Mouse (Mus musculus) hindbrain, embryonic 11.5 days (tissue): ENCODE results near the gene Adcy5. TPM values are rescaled to one million over a fixed set of nuclear protein-coding genes. Genes with fewer than 3 reads are reported as not detected.

ENCODE experiments used
- ATAC-seq: fragments of 200-750 bp; cut with Nextera tagmentation; 2 replicates; pipeline ENCODE4 v1.8.0; 2017; ENCODE audit warnings: mild to moderate bottlenecking, moderate TSS enrichment, moderate library complexity; ENCODE audit not compliant: low FRiP score
- DNase-seq: peaks from one replicate; pipeline ENCODE4 v3.0.0-alpha.2; 2015; ENCODE audit warnings: low spot score
- H3K27ac ChIP-seq: fragments of 300-500 bp; sonication (generic); 2 replicates; pipeline ENCODE4 v1.5.1; 2014; ENCODE audit warnings: mild to moderate bottlenecking, low read depth, low read length
- H3K27me3 ChIP-seq: fragments of 300-500 bp; sonication (generic); 2 replicates; pipeline ENCODE4 v1.6.1; 2014; ENCODE audit warnings: mild to moderate bottlenecking, low read length, moderate library complexity, mixed read lengths; ENCODE audit not compliant: control insufficient read depth, insufficient read depth
- H3K36me3 ChIP-seq: fragments of 300-500 bp; sonication (generic); 2 replicates; pipeline ENCODE4 v1.6.1; 2014; ENCODE audit warnings: mild to moderate bottlenecking, low read length, moderate library complexity, mixed read lengths; ENCODE audit not compliant: control insufficient read depth, insufficient read depth
- H3K4me1 ChIP-seq: fragments of 300-500 bp; sonication (generic); replicated peaks from 2 replicates; pipeline ENCODE4 v1.6.1; 2014; ENCODE audit warnings: low read length, mixed read lengths; ENCODE audit not compliant: control insufficient read depth, insufficient read depth
- H3K4me2 ChIP-seq: fragments of 300-500 bp; sonication (generic); replicated peaks from 2 replicates; pipeline ENCODE4 v1.6.1; 2014; ENCODE audit warnings: mild to moderate bottlenecking, low read depth, low read length
- H3K4me3 ChIP-seq: fragments of 300-500 bp; sonication (generic); 2 replicates; pipeline ENCODE4 v1.5.1; 2014; ENCODE audit warnings: low read depth, low read length
- H3K9ac ChIP-seq: fragments of 300-500 bp; sonication (generic); 2 replicates; pipeline ENCODE4 v1.6.1; 2014; ENCODE audit warnings: low read depth, low read length
- H3K9me3 ChIP-seq: fragments of 300-500 bp; sonication (generic); 2 replicates; pipeline ENCODE4 v1.6.1; 2016; ENCODE audit warnings: low read length; ENCODE audit not compliant: control insufficient read depth
- WGBS: fragments of 180-500 bp; shearing (Covaris S2); extraction: QIAGEN DNeasy Blood & Tissue Kit; methylation state at CpG from one replicate; pipeline ENCODE4 v1.1.7; 2014; 5-methylcytosine and 5-hydroxymethylcytosine counted together
- polyA plus RNA-seq: library from polyadenylated mRNA; unstranded; fragments of >200 nt; fragmentation: Nextera tagmentation; extraction: Ambion mirVana; gene quantifications from 2 replicates; pipeline ENCODE4 v1.2.1, GENCODE M21; 2014

The Adcy5 gene
- polyA plus RNA-seq, 1 experiment from 2014 or later: 2.9 TPM

DNA sequence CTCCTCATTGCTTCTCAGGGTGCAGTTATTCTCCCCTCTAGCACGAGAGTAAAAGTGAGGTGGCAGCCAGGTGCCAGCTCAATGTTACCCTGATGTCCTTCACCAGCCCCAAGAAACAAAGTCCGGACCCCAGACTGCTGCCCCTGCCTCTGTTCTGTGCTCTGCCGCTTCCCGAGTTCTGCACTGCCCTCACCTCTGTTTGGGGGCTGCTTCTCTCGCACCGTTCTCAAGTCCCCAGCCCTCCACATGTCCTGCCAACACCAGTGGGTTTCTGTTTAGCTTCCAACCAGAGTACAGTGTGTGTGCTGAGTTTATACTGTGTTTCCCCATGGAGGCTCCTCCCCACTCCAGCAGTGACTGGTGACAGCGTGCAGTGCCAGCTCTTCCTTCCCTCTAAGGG lies 150.5 kb downstream of the Adcy5 start:
- no peak overlapping the region for H3K4me3 ChIP-seq
- no peak for DNase-seq
- H3K4me1 ChIP-seq: no peaks in the 10 kb centered on the region
- no peak overlapping the region for H3K27ac ChIP-seq
- no peaks in the 10 kb centered on the region for H3K9me3 ChIP-seq
- H3K36me3 ChIP-seq: no peaks in the 10 kb centered on the region
- 91% methylated on average over 7 of the region's 7 CpGs for WGBS
- H3K4me2 ChIP-seq: no peak overlapping the region
- H3K27me3 ChIP-seq: no peaks in the 10 kb centered on the region
- H3K9ac ChIP-seq: no peak overlapping the region
- no peak for ATAC-seq

DNA sequence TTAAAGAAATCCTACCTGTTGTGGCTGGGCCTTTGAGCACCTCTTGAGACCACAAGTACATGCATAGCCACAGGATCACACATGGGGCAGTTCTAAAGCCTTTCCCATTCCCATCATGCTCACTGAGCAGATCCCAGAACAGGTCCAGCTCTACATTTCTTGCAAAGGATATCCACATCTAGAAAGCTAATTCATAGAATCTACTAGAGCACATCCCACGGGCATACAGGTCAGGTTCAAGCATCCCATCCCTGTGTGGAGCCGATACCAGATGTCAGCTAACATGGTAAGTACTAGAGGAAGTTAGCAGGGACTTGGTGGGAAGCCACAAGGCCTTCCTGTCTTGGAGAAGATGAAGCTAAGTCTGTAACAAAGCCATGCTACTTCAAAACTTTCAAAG lies 152.0 kb downstream of the Adcy5 start:
- ATAC-seq: no peak

DNA sequence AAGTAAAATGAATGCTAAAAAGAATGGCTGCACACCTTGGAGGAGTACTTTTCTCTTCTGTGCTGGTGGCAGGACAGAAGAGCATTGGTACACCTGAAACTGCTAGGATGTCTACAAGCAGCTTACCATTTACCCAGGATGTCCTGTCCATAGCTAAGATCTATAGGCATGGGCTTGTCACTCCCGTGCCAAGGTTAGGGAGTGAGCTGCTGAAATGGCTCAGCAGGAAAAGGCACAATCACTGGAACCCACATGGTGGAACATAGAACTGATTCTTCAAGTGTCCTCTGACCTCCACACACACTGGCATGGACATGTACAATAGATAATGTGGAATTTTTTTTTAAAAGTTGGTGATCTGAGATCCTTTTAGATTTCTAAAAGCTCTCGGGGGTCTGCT lies 152.7 kb downstream of the Adcy5 start:
- H3K27me3 ChIP-seq: no peaks in the 10 kb centered on the region
- 0 out of 2 replicates have a peak, but pooled peaks cover 2% of the 10 kb centered on the region for H3K4me1 ChIP-seq
- ATAC-seq: no peak
- no peak overlapping the region for H3K4me2 ChIP-seq
- no peaks in the 10 kb centered on the region for H3K36me3 ChIP-seq
- H3K4me3 ChIP-seq: no peak overlapping the region
- no peak overlapping the region for H3K27ac ChIP-seq
- 92% methylated on average over 2 of the region's 2 CpGs for WGBS
- no peaks in the 10 kb centered on the region for H3K9me3 ChIP-seq
- H3K9ac ChIP-seq: no peak overlapping the region
- no peak for DNase-seq

More for the DNA sequence above, 152.0 kb downstream of the Adcy5 start:
- Histone ChIP-seq H3K36me3 (no peaks in the 10 kb centered on the region), H3K9ac (no peak overlapping the region), H3K4me1 (0 out of 2 replicates have a peak, but pooled peaks cover under 1% of the 10 kb centered on the region), H3K27ac (no peak overlapping the region), H3K27me3 (no peaks in the 10 kb centered on the region), H3K9me3 (no peaks in the 10 kb centered on the region), H3K4me2 (no peak overlapping the region), H3K4me3 (no peak overlapping the region)
- DNase-seq: no peak
- WGBS: 85% methylated on average over 2 of the region's 2 CpGs

DNA sequence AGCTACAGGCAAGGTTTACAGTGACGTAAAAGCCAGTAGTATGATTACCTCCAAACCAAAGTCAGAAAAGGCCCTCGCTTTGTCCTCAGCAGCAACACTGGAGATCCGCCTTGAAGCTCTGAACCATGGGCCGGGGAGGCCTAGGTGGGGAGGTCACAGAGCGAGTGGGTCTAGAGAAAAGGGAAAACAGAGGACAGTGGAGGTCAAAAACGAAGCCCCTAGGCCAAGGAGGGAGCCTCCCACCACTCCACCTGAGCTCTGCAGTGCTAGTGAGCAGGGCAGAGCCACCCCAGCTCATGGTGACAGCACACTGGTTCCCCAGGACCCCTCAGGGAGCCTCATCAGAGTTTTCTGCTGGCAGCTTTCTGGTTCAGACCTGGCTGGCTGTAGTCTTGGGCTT lies 153.3 kb downstream of the Adcy5 start:
- H3K27ac ChIP-seq: no peak overlapping the region
- no peak overlapping the region for H3K4me3 ChIP-seq
- H3K9ac ChIP-seq: no peak overlapping the region
- 87% methylated on average over 6 of the region's 6 CpGs for WGBS
- ATAC-seq: no peak
- H3K9me3 ChIP-seq: no peaks in the 10 kb centered on the region
- no peaks in the 10 kb centered on the region for H3K27me3 ChIP-seq
- 0 out of 2 replicates have a peak, but pooled peaks cover 2% of the 10 kb centered on the region for H3K4me1 ChIP-seq
- no peak for DNase-seq
- H3K36me3 ChIP-seq: no peaks in the 10 kb centered on the region
- no peak overlapping the region for H3K4me2 ChIP-seq

DNA sequence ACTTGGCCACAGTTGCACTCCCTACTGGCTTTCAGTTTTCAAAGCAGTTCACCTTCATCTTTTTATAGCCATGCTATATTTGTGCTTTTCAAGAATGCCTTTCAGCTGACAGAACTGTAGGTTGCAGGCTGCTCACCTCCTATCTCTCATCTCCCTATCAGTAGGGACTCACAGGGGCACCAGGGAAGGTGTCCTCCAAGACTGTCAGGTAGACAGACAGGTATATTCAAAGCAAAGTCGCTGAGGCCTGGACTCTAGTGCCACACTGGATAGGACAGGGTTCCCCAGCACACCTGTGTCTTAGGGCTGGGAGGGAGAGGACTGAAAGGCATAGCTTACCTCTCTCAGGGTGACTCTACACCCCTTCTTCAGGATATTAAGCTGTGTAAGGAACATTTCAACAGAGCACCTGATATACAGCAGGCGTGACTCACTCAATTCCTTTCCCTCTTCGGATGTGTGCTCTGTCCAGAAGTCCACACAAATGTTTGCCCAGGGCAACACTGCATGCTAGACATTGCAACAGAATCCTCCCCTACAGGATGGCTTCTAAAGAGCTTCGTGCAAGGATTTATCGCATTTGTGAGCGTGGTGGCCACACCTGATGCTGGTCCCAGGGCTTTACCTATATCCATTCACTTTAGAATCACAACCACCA lies 153.9 kb downstream of the Adcy5 start:
- no peak overlapping the region for H3K4me3 ChIP-seq
- H3K4me2 ChIP-seq: no peak overlapping the region
- H3K27me3 ChIP-seq: no peaks in the 10 kb centered on the region
- H3K9ac ChIP-seq: no peak overlapping the region
- no peaks in the 10 kb centered on the region for H3K36me3 ChIP-seq
- 0 out of 2 replicates have a peak, but pooled peaks cover 2% of the 10 kb centered on the region for H3K4me1 ChIP-seq
- H3K27ac ChIP-seq: no peak overlapping the region
- 92% methylated on average over 6 of the region's 6 CpGs for WGBS
- H3K9me3 ChIP-seq: no peaks in the 10 kb centered on the region
- ATAC-seq (no peak), DNase-seq (no peak)

DNA sequence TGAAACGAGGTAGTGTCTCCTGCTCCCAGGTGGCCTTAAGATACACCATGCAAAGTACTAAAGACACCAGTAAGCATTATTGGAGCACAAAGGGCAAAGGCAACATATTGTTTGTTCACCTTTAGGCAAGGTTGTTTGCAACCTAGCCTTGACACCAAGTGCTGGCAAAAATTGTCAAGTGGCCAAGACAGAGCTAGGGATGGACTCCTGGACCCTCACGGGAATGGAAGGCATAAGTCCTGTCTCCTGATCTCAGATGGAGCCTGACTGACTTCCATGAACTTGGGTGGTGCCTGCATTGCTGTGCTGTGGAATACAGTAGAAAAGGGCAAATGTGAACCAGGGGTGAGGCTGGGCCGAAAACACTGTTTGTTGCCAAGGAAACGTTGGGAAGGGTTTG lies 155.0 kb downstream of the Adcy5 start:
- 84% methylated on average over 4 of the region's 4 CpGs for WGBS
- Histone ChIP-seq H3K36me3 (no peaks in the 10 kb centered on the region), H3K4me2 (no peak overlapping the region), H3K9ac (no peak overlapping the region), H3K9me3 (no peaks in the 10 kb centered on the region), H3K4me3 (no peak overlapping the region), H3K27me3 (no peaks in the 10 kb centered on the region), H3K27ac (no peak overlapping the region), H3K4me1 (0 out of 2 replicates have a peak, but pooled peaks cover 2% of the 10 kb centered on the region)
- ATAC-seq: no peak
- DNase-seq: no peak

DNA sequence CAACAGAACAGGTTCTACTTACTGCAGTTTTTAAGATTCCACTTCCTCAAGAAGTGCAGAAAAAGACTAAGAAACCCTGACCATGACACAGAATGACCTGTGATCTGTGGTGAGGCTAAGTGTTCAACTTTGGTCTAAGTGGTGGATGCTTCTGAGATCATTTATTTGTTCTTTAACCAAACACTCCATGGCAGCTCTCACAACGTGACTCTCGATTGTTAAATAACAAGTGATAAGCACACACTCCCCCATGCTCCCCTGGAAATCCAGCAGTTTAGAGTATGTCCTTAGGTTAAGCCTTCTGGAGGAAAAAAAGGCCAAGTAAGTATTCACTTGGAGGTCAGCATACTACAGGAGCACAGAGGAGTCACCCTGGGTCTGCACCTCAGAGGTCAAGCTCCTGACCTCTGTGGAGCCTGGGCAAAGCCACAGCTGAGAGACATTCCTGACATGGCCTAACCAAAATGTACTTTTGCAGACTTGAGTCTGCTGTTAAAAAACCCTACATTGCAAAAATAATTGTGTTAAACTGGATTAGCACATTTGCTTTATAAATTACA lies 156.0 kb downstream of the Adcy5 start:
- no peak overlapping the region for H3K9ac ChIP-seq
- 0 out of 2 replicates have a peak, but pooled peaks cover 2% of the 10 kb centered on the region for H3K4me1 ChIP-seq
- 56% methylated on average over 2 of the region's 2 CpGs for WGBS
- no peak overlapping the region for H3K4me3 ChIP-seq
- H3K27ac ChIP-seq: no peak overlapping the region
- no peaks in the 10 kb centered on the region for H3K9me3 ChIP-seq
- no peak overlapping the region for H3K4me2 ChIP-seq
- no peak for DNase-seq
- H3K27me3 ChIP-seq: no peaks in the 10 kb centered on the region
- ATAC-seq: no peak
- H3K36me3 ChIP-seq: no peaks in the 10 kb centered on the region

DNA sequence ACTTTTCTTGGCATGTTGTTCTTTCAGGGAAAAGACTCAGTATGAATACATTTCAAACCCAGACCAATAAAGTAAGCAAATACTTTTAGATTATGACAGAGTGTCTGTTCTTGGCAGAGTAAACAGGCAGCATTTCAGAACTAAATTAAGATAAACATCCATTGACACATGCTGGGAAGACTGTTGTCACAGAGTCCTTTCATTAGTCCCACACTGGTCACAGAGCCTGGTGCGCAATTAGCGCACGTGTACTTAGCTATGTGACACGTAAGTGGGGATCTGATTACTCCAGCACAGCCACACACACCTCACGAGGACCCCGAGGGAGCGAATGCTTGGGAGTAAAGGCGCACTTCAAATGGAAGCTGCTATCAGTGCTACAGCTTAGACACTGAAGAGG lies 156.9 kb downstream of the Adcy5 start:
- Histone ChIP-seq H3K36me3 (no peaks in the 10 kb centered on the region), H3K4me3 (no peak overlapping the region), H3K9ac (no peak overlapping the region), H3K27ac (no peak overlapping the region), H3K9me3 (no peaks in the 10 kb centered on the region), H3K27me3 (no peaks in the 10 kb centered on the region), H3K4me1 (0 out of 2 replicates have a peak, but pooled peaks cover 2% of the 10 kb centered on the region), H3K4me2 (no peak overlapping the region)
- ATAC-seq (no peak), DNase-seq (peak; percentile 2)
- 52% methylated on average over 8 of the region's 8 CpGs for WGBS

DNA sequence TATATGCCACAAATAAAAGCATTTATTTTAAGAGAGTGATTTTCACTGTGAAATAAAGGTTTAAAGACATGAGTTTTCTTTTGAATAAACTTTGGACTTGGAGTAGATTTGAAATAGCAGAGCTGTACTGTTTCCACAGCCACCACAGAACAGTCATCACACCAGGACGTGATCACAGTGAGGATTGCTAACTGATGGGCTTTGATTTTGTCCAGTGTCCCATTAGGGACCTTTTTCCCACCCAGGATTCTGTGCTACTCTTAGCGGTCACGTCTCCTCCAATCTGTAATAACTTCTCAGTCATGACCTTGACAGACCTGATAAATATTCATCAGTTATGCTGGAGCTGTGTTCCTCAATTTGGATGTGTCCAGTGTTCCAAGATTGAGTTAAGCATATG lies 160.8 kb downstream of the Adcy5 start:
- Histone ChIP-seq H3K9me3 (no peaks in the 10 kb centered on the region), H3K27me3 (no peaks in the 10 kb centered on the region), H3K36me3 (no peaks in the 10 kb centered on the region), H3K9ac (no peak overlapping the region), H3K4me1 (0 out of 2 replicates have a peak, but pooled peaks cover 2% of the 10 kb centered on the region), H3K4me2 (no peak overlapping the region), H3K4me3 (no peak overlapping the region), H3K27ac (no peak overlapping the region)
- ATAC-seq (no peak), DNase-seq (no peak)
- WGBS: 61% methylated on average over 3 of the region's 3 CpGs
